Mouse (Mus musculus): Measurements from ENCODE around the gene Atg7. TPM values are rescaled to one million over a fixed set of nuclear protein-coding genes. Genes with fewer than 3 reads are reported as not detected.
"Not testable (repeated sequence)": the region's sequence is repeated elsewhere in the genome, so short reads cannot be mapped to it uniquely, and the experiment has no call there.

Atg7 gene
- polyA plus RNA-seq, 1 experiment from 2014 or later = 18.7 TPM

DNA sequence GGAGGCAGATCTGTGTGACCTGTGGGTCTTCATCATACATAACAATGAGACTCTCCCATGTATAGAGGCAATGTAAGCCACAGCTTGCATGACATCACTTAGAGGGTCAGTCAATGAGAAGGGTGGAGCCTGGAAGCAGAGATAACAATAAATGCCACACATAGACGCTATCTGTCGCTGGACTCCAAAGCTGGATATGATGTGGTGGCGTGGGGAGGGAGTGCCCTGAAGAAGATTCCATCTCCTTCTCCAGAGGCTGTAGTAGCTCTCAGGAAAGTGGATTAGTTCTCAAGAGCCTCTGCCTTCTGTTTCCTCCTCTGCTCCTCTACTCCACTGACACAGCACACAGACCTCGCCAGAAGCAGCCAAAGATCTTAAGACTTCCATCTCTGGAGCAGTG lies 237.9 kb downstream of the Atg7 start:
- H3K27ac ChIP-seq = no peak overlapping the region
- no peak overlapping the region for H3K4me2 ChIP-seq (replicated peaks)
- 78% methylated on average over 4 of the region's 4 CpGs for WGBS

DNA sequence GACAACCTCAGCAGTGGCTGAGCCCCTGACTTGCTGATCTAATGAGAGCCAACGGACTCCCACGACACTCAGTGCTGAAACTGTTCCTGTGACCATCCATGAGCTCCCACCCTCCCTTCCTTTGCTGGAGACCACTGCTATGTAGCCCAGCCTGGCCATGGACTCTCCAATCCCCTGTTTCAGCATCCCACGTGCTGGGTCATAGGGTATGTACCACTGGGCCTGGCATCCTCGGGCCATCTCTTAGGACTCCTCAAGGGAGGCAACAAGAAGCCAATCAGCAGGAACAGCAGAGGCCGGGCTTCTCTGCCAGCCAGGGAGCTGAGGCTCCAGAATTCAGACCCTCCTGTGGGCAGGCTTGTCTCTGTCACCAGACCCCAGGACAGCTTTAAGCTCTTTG lies 239.3 kb downstream of the Atg7 start:
- Histone ChIP-seq H3K9ac (peak overlapping the region; percentile 13; the same call in 1 of the 2 replicates), H3K9me3 (no peaks in the 10 kb centered on the region), H3K4me3 (no peak overlapping the region), H3K27ac (peak overlapping the region; percentile 97), H3K4me1 (peaks cover 99% of the 10 kb centered on the region), H3K36me3 (peaks cover 33% of the 10 kb centered on the region), H3K4me2 (replicated peaks) (peak overlapping the region; percentile 47), H3K27me3 (no peaks in the 10 kb centered on the region)
- no peak for ATAC-seq (ENCODE audit: low FRiP score, low read depth)
- WGBS = 56% methylated on average over 5 of the region's 5 CpGs

More for the DNA sequence above, 237.9 kb downstream of the Atg7 start:
- Histone ChIP-seq H3K4me3 (no peak overlapping the region), H3K9ac (no peak overlapping the region), H3K9me3 (no peaks in the 10 kb centered on the region), H3K27me3 (no peaks in the 10 kb centered on the region), H3K36me3 (peaks cover 22% of the 10 kb centered on the region), H3K4me1 (peaks cover 99% of the 10 kb centered on the region)
- ATAC-seq (ENCODE audit: low FRiP score, low read depth) = no peak

DNA sequence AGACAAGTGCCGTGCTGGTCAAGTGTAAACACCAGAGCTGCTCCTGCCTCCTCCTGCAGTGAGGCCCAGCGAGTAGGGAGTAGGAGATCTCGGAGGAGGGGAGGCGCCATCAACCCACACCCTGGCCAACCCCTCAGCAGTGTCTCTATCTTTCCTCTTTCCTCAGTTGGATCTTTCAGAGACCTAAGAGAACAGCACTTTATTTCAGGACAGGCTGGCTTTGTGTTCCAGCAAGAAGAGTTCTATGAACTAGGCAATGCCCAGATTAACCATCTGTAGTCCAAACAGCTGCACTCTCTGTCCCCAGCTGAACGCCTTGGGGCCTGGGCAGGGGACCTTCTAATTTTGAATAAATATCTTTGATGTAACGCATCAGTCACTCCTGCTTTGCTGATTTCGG lies 239.8 kb downstream of the Atg7 start:
- Histone ChIP-seq H3K27me3 (no peaks in the 10 kb centered on the region), H3K9ac (peak overlapping the region; percentile 50), H3K36me3 (peaks cover 36% of the 10 kb centered on the region), H3K4me1 (peaks cover 99% of the 10 kb centered on the region), H3K9me3 (no peaks in the 10 kb centered on the region), H3K4me2 (replicated peaks) (peak overlapping the region; percentile 47), H3K27ac (peak overlapping the region; percentile 97), H3K4me3 (0 out of 2 replicates have a peak overlapping the region, but pooled peaks have one; percentile 14)
- ATAC-seq (ENCODE audit: low FRiP score, low read depth) = peak; percentile 13; the same call in 1 of the 2 replicates
- 31% methylated on average over 7 of the region's 7 CpGs for WGBS

GRCm38 (mm10) chr6:114883261-114883740 lies 240.4 kb downstream of the Atg7 start:
- H3K9me3 ChIP-seq = no peaks in the 10 kb centered on the region
- no peaks in the 10 kb centered on the region for H3K27me3 ChIP-seq
- peak overlapping the region; percentile 50 for H3K9ac ChIP-seq
- H3K36me3 ChIP-seq = peaks cover 42% of the 10 kb centered on the region
- peak overlapping the region; percentile 14; the same call in 1 of the 2 replicates for H3K4me3 ChIP-seq
- H3K27ac ChIP-seq = peak overlapping the region; percentile 97
- H3K4me1 ChIP-seq = peaks cover 98% of the 10 kb centered on the region
- 2% methylated on average over 9 of the region's 9 CpGs for WGBS
- H3K4me2 ChIP-seq (replicated peaks) = peak overlapping the region; percentile 47
- ATAC-seq (ENCODE audit: low FRiP score, low read depth) = peak; percentile 89

DNA sequence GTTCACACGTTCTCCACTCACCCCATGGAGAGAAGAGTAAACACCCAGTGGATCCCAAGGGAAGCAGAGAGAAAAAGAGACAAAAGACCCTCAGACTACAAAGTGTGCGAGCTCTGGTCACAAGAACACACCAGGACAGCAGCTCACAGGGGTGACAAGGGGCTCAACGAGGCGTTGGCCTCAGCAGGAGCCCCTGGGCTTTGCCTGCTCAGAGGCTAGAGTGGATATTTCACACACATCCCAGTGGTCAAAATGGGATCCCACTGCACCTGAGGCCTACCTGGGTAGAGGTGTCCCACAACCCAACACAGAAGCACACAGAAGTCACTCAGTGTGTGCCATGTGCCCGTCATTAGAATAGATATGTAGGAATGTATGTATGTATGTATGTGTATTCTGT lies 242.2 kb downstream of the Atg7 start:
- Histone ChIP-seq H3K36me3 (peaks cover 53% of the 10 kb centered on the region), H3K4me1 (peaks cover 93% of the 10 kb centered on the region), H3K9ac (no peak overlapping the region), H3K27me3 (no peaks in the 10 kb centered on the region), H3K9me3 (no peaks in the 10 kb centered on the region), H3K27ac (peak overlapping the region; percentile 97), H3K4me2 (replicated peaks) (no peak overlapping the region), H3K4me3 (no peak overlapping the region)
- ATAC-seq (ENCODE audit: low FRiP score, low read depth) = no peak
- 77% methylated on average over 5 of the region's 5 CpGs for WGBS

- no peak overlapping the region for H3K4me2 ChIP-seq (replicated peaks)
- no peaks in the 10 kb centered on the region for H3K27me3 ChIP-seq
- peaks cover 54% of the 10 kb centered on the region for H3K36me3 ChIP-seq
- H3K4me3 ChIP-seq = no peak overlapping the region
- WGBS = 88% methylated on average over 6 of the region's 6 CpGs
- H3K4me1 ChIP-seq = peaks cover 93% of the 10 kb centered on the region
- ATAC-seq (ENCODE audit: low FRiP score, low read depth) = no peak
- H3K9me3 ChIP-seq = no peaks in the 10 kb centered on the region
- peak overlapping the region; percentile 11; the same call in 1 of the 2 replicates for H3K27ac ChIP-seq
- H3K9ac ChIP-seq = no peak overlapping the region
Measured at GRCm38 (mm10) chr6:114886012-114886411, 243.1 kb downstream of the Atg7 start.

DNA sequence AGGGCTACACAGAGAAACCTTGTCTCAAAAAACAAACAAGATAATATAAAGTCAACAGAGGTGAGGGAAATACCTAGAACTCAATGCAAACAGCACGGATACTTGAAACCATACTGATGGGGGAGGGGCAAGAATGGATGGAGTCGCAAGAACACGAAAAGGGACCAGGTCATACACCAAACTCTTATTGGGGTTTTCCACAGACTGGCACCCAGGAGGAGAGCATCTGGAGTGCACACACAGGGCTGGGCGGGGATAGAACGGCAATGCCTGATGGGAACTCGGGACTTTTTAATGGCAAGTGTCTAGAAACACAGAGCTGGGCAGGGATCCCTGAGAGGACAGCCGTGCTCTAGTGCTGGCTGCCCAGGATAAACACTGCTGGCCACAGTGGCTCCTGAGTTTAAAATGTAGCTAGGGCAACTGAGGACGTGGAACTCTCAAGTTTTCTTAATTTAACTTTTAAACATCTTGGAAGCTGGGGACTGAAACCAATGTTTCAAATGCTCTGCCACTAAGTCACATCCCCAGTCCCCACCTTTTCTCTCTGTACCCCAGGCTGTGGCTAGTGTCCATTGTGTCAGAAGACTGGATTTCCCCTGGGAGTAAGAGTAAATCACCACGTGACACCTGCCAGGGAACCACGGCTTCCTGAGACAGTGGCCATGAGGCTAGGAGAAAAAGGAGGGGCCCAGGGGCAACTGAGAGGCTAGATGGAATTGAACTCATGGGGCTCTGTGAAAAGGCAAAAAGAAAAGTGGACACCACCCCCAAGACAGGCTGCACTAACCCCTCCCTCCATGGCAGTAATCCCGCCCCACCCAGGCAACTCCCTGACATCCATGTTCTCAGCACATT lies 243.8 kb downstream of the Atg7 start:
- Histone ChIP-seq H3K27me3 (no peaks in the 10 kb centered on the region), H3K9ac (no peak overlapping the region), H3K4me1 (peaks cover 93% of the 10 kb centered on the region), H3K4me3 (no peak overlapping the region), H3K9me3 (no peaks in the 10 kb centered on the region), H3K4me2 (replicated peaks) (no peak overlapping the region), H3K36me3 (peaks cover 54% of the 10 kb centered on the region), H3K27ac (peak overlapping the region; percentile 11; the same call in 1 of the 2 replicates)
- 53% methylated on average over 11 of the region's 11 CpGs for WGBS
- ATAC-seq (ENCODE audit: low FRiP score, low read depth) = no peak

GRCm38 (mm10) chr6:114888922-114889321 lies 246.0 kb downstream of the Atg7 start:
- peaks cover 54% of the 10 kb centered on the region for H3K36me3 ChIP-seq

GRCm38 (mm10) chr6:114889971-114890370 lies 247.1 kb downstream of the Atg7 start:
- not testable (repeated sequence) for H3K27ac ChIP-seq
- peaks cover 90% of the 10 kb centered on the region for H3K4me1 ChIP-seq

More at GRCm38 (mm10) chr6:114888922-114889321, 246.0 kb downstream of the Atg7 start:
- peak; percentile 83 for ATAC-seq (ENCODE audit: low FRiP score, low read depth)
- Histone ChIP-seq H3K27me3 (no peaks in the 10 kb centered on the region), H3K9ac (no peak overlapping the region), H3K27ac (peak overlapping the region; percentile 63), H3K9me3 (no peaks in the 10 kb centered on the region), H3K4me3 (no peak overlapping the region), H3K4me1 (peaks cover 93% of the 10 kb centered on the region), H3K4me2 (replicated peaks) (no peak overlapping the region)
- WGBS = 25% methylated on average over 13 of the region's 13 CpGs

DNA sequence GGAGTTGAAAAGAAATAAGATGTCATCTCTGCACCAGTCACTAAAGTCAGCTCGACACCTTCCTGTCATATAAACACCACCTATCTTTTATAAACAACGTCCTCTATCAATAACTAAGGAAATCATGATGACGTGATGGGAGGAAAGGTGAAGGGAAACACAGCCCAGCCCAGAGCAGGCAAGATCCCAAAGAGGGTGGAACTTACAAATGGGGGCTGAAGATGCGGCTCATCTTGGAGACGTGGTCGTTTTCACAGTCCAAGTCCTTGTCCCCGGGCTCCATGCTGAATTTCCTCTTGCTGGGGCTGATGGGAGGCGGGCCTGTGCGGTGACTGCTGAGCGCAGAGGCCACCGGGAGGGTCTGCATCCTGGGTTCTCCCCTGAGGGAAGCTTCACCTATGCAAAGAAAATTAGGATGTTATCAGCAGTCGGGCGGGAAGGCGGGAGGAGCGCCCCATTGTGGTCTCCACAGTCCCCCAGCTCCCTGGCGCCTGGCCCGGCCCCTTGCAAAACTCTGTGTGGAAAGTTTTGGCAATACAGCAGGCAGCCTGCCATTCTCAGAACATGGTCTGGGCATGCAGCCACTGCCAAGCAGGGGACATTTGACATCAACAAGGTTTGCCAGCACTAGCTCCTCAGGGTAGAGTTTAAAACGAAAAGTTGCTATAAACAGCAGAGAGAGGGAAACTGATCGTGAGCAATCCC lies 247.7 kb downstream of the Atg7 start:
- H3K36me3 ChIP-seq = peaks cover 44% of the 10 kb centered on the region
- no peak overlapping the region for H3K4me3 ChIP-seq
- H3K9me3 ChIP-seq = no peaks in the 10 kb centered on the region
- peak overlapping the region; percentile 4; the same call in 1 of the 2 replicates for H3K9ac ChIP-seq
- no peaks in the 10 kb centered on the region for H3K27me3 ChIP-seq
- peak overlapping the region; percentile 84 for H3K27ac ChIP-seq
- peak; percentile 7; the same call in 1 of the 2 replicates for ATAC-seq (ENCODE audit: low FRiP score, low read depth)
- WGBS = 49% methylated on average over 19 of the region's 19 CpGs
- H3K4me1 ChIP-seq = peaks cover 84% of the 10 kb centered on the region
- H3K4me2 ChIP-seq (replicated peaks) = peak overlapping the region; percentile 38

More at GRCm38 (mm10) chr6:114889971-114890370, 247.1 kb downstream of the Atg7 start:
- not testable (repeated sequence) for ATAC-seq (ENCODE audit: low FRiP score, low read depth); H3K27me3 ChIP-seq; H3K4me2 ChIP-seq (replicated peaks); H3K4me3 ChIP-seq; H3K9me3 ChIP-seq; H3K9ac ChIP-seq
- WGBS = 80% methylated on average over 3 of the region's 3 CpGs
- peaks cover 44% of the 10 kb centered on the region for H3K36me3 ChIP-seq

GRCm38 (mm10) chr6:114891272-114891671 lies 248.4 kb downstream of the Atg7 start:
- Histone ChIP-seq H3K36me3 (peaks cover 45% of the 10 kb centered on the region), H3K4me2 (replicated peaks) (peak overlapping the region; percentile 38; the same call in 1 of the 2 replicates), H3K27ac (peak overlapping the region; percentile 84), H3K27me3 (no peaks in the 10 kb centered on the region), H3K9me3 (no peaks in the 10 kb centered on the region), H3K4me3 (no peak overlapping the region), H3K9ac (no peak overlapping the region), H3K4me1 (peaks cover 78% of the 10 kb centered on the region)
- 85% methylated on average over 12 of the region's 12 CpGs for WGBS
- no peak for ATAC-seq (ENCODE audit: low FRiP score, low read depth)

DNA sequence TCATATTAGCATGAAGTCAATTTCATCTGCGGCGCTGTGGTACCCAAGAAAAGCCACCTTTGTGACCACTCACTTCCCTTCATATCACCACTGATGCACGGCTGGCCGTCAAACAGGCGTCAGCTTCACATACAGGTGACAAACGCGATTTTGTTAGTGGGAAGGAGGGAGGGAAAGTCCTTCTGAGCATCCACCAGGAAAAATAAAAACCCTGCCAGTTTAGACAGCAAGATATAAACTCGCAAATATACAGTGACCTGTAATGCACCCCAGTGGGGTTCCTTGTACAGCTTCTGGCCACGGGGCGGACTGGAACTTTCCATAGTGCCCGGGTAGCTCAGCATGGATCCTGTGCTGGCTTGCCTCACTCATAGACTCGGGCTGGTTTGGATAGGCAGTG lies 248.9 kb downstream of the Atg7 start:
- peaks cover 73% of the 10 kb centered on the region for H3K4me1 ChIP-seq
- no peaks in the 10 kb centered on the region for H3K9me3 ChIP-seq
- H3K36me3 ChIP-seq = peaks cover 47% of the 10 kb centered on the region
- H3K27ac ChIP-seq = peak overlapping the region; percentile 84; the same call in 1 of the 2 replicates
- no peaks in the 10 kb centered on the region for H3K27me3 ChIP-seq
- ATAC-seq (ENCODE audit: low FRiP score, low read depth) = no peak
- 51% methylated on average over 12 of the region's 12 CpGs for WGBS
- H3K4me2 ChIP-seq (replicated peaks) = peak overlapping the region; percentile 30
- H3K9ac ChIP-seq = peak overlapping the region; percentile 35
- no peak overlapping the region for H3K4me3 ChIP-seq
